Mouse (Mus musculus): ENCODE data around the gene Rbl1. TPM values are rescaled to one million over a fixed set of nuclear protein-coding genes. Genes with fewer than 3 reads are reported as not detected.
"Not testable (repeated sequence)": the region's sequence is repeated elsewhere in the genome, so short reads cannot be mapped to it uniquely, and the experiment has no call there.

Gene Rbl1
- 19.5 and 23.3 TPM in 2 replicates for polyA plus RNA-seq (2015; fragmentation: Nextera tagmentation; extraction: Ambion mirVana)

DNA sequence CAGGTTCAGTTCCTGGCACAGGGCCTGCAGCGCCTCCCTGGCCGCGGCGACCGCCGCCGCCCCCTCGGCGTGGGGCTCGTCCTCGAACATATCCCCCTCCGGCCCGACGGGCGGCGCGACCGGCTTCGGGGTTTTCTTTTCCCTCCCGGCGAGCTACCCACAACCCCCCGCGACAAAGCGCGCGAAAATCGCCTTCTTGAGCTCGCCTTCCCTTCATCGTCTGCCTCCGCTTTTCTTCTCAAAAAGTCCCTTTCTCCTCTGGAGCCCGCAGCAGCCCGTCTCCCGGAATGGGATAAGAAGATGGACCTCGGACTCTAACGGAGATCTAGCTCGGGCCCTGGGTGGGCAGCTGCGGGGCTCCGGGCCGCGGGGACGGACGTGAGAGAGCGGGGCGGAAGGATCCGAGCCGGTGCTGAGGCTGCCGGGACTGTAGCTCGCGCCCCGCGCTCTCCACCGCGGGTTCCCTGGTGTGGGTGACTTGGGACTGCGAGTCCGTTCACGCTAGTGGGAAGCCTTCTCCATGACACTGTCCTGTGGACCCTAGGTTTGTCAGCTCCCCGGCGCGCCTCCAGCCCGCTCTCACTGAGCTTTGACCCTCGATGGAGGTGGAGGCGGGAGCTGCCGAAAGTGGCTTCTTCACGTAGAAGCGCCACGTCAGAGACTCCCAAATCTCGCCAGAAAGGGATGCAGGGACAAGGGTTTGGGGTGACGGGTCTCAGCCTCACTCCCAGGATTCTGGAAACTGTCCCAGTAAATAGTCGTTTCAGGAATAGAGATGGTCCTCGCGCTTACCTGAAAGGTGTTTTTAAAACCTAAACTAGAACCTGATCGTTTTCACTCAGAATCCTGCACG, at the start of gene Rbl1:
Rbl1 (minus strand) TSS at position 169 of the 853 bp plus-strand sequence.
- no peaks in the 10 kb centered on the region for H3K27me3 ChIP-seq (replicated peaks)
- peak within 1 kb of the TSS; percentile 94 for H3K9ac ChIP-seq
- peaks cover 3% of the 10 kb centered on the region; the same call in 1 of the 2 replicates for H3K4me1 ChIP-seq (replicated peaks)
- WGBS = under 1% methylated on average over 73 of the region's 73 CpGs
- peak; percentile 93 for ATAC-seq
- H3K27ac ChIP-seq = peak within 1 kb of the TSS; percentile 98
- H3K9me3 ChIP-seq = no peaks in the 10 kb centered on the region
- peak within 1 kb of the TSS; percentile 81 for H3K4me3 ChIP-seq (replicated peaks)
- no peaks in the 10 kb centered on the region for H3K36me3 ChIP-seq
- peak within 1 kb of the TSS; percentile 74 for H3K4me2 ChIP-seq (replicated peaks)

DNA sequence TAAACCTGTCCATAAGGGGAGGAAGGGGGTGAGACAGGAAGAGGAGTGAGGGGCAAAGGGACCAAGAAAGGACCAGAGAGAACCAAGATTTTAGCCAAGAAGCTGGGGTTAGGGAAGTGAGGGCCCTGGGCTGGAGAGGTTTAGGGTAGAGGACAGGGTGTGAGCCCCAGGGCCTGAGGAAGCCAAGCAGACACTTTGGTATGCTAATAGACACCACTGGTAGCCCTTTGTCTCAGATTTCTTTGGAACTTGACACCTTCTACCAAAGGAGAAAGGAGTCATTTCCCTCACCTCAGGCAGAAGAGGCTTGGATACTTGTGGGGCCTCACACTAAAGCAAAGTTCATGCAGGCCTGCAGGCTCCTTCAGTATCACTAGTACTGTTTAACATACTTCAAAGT, 43.8 kb upstream of the Rbl1 start:
- H3K4me3 ChIP-seq (replicated peaks) = no peak overlapping the region
- H3K27me3 ChIP-seq (replicated peaks) = no peaks in the 10 kb centered on the region
- H3K4me1 ChIP-seq (replicated peaks) = no peaks in the 10 kb centered on the region
- no peaks in the 10 kb centered on the region for H3K9me3 ChIP-seq
- ATAC-seq = no peak
- H3K4me2 ChIP-seq (replicated peaks) = no peak overlapping the region
- no peak overlapping the region for H3K9ac ChIP-seq
- no peak overlapping the region for H3K27ac ChIP-seq
- H3K36me3 ChIP-seq = no peaks in the 10 kb centered on the region

DNA sequence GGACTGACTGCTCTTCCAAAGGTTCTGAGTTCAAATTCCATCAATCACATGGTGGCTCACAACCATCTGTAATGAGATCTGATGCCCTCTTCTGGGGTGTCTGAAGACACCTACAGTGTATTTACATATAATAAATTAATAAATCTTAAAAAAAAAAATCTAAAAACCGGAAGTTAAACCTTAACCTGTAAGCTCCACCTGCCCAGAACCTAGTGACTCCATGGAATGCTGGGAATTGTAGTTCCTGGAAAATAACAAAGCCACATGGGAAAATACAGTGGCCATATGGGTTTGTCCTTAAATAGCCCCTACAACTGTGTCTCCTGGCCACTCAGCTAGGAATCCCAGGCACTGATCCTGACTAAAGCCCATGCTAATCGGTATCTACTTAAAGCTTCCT, 41.3 kb upstream of the Rbl1 start:
- no peak overlapping the region for H3K9ac ChIP-seq
- WGBS = 68% methylated on average over 2 of the region's 2 CpGs
- no peaks in the 10 kb centered on the region for H3K27me3 ChIP-seq (replicated peaks)
- no peak overlapping the region for H3K4me3 ChIP-seq (replicated peaks)
- H3K4me1 ChIP-seq (replicated peaks) = no peaks in the 10 kb centered on the region
- H3K27ac ChIP-seq = no peak overlapping the region; the same call in 1 of the 2 replicates
- no peak overlapping the region for H3K4me2 ChIP-seq (replicated peaks)
- H3K9me3 ChIP-seq = no peaks in the 10 kb centered on the region
- no peaks in the 10 kb centered on the region for H3K36me3 ChIP-seq
- peak; percentile 21; the same call in 1 of the 2 replicates for ATAC-seq

DNA sequence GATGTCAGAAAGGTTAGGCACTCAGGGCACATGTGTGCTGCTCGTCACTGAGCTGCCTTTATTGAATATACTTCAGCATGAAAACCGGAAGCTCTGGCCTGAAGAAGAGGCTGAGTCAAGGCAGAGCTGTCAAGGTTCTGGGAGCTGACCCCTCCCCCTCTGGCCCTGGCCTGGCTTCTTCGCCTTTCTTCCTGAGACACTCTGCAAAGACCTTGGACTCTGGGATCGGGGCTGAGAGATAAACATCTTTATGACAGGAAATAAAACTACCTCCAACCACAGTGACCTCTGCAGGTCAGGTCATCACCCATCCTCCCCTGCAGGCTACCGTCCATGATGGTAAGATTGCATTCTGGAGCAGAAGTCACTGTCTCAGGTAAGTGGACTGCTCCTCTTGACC, 40.7 kb upstream of the Rbl1 start:
- Histone ChIP-seq H3K9me3 (no peaks in the 10 kb centered on the region), H3K36me3 (no peaks in the 10 kb centered on the region), H3K9ac (no peak overlapping the region), H3K27ac (peak overlapping the region; percentile 33; the same call in 1 of the 2 replicates), H3K4me1 (replicated peaks) (no peaks in the 10 kb centered on the region), H3K4me3 (replicated peaks) (no peak overlapping the region), H3K4me2 (replicated peaks) (no peak overlapping the region), H3K27me3 (replicated peaks) (no peaks in the 10 kb centered on the region)
- ATAC-seq = peak; percentile 90
- WGBS = 14% methylated on average over 5 of the region's 5 CpGs

DNA sequence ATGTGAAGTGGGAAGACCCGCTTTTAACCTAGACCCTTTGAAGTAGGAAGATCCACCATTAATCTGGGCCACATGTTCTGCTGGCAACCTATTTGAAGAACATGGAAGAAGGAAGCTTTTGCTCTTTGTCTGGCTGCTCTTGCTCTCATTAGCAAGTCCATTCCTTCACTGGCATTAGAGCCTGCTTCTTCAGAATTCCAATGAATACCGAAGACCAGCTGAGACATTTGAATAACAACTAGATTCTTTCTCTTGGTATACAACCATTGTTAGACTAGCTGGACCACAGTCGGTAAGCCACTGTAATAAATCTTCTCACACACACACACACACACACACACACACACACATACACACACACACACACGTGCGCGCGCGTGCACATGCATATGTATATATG, 31.6 kb upstream of the Rbl1 start:
- H3K4me3 ChIP-seq (replicated peaks) = no peak overlapping the region
- 85% methylated on average over 8 of the region's 8 CpGs for WGBS
- no peaks in the 10 kb centered on the region for H3K27me3 ChIP-seq (replicated peaks)
- no peak overlapping the region for H3K9ac ChIP-seq
- H3K27ac ChIP-seq = no peak overlapping the region
- H3K4me1 ChIP-seq (replicated peaks) = no peaks in the 10 kb centered on the region
- H3K36me3 ChIP-seq = no peaks in the 10 kb centered on the region
- ATAC-seq = no peak
- H3K4me2 ChIP-seq (replicated peaks) = no peak overlapping the region
- no peaks in the 10 kb centered on the region for H3K9me3 ChIP-seq

DNA sequence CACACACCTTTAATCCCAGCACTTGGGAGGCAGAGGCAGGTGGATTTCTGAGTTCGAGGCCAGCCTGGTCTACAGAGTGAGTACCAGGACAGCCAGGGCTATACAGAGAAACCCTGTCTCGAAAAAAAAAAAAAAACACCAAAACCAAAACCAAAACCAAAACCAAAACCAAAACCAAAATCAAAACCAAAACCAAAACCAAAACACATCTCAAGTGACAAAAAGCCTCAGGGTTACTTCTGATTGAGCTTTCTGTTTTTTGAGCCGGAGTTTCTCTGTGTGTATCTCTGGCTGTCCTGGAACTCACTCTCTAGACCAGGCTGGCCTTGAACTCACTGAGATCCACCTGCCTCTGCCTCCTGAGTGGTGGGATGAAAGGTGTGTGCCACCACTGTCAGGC, 17.6 kb upstream of the Rbl1 start:
- not testable (repeated sequence) for H3K9me3 ChIP-seq; H3K36me3 ChIP-seq; H3K9ac ChIP-seq; H3K4me2 ChIP-seq (replicated peaks); H3K4me1 ChIP-seq (replicated peaks); H3K27me3 ChIP-seq (replicated peaks); H3K27ac ChIP-seq; H3K4me3 ChIP-seq (replicated peaks); ATAC-seq
- WGBS = 87% methylated on average over 3 of the region's 3 CpGs

DNA sequence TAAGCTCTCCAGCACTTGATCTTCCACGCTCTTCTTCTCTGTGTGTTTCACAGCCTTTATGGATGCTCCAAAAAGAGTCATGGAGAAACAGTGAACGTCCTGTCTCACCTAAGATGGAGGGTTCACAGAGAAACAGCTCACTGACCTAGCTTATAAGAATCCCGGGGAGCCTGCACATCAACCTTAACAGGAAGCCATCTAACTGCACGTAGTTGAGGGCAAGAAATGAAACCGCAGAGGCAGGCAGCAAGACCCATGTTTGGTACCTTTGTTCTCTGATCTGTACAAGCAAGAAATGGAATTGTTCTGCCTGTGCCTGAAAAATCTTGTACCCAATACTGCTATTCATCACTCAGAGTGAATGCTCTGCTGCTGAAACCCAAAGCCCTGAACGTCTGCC, 15.8 kb upstream of the Rbl1 start:
- H3K9me3 ChIP-seq = no peaks in the 10 kb centered on the region
- H3K36me3 ChIP-seq = no peaks in the 10 kb centered on the region
- no peak for ATAC-seq
- no peaks in the 10 kb centered on the region for H3K4me1 ChIP-seq (replicated peaks)
- no peaks in the 10 kb centered on the region for H3K27me3 ChIP-seq (replicated peaks)
- 79% methylated on average over 6 of the region's 6 CpGs for WGBS
- H3K4me3 ChIP-seq (replicated peaks) = no peak overlapping the region
- H3K27ac ChIP-seq = no peak overlapping the region
- no peak overlapping the region for H3K9ac ChIP-seq
- H3K4me2 ChIP-seq (replicated peaks) = no peak overlapping the region

DNA sequence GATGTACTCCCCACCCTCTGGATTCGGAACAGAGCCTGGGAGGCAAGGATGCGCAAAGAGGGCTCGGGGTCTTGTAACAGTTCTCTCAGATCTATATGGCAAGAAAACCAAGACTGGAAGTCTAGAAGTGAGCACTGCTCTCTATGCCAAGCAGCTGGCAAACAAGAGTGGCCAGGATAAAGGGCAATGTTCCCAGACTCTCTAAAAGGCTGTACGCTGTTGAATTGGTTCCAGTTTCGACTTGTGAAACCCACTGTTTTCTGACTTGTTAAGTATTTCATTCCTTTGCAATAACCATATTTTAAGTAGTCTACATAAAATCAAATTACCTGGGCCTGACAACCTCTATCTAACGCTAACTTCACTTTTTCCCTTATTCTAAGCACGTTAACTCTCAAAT, 7.4 kb upstream of the Rbl1 start:
- no peaks in the 10 kb centered on the region for H3K4me1 ChIP-seq (replicated peaks)
- H3K27me3 ChIP-seq (replicated peaks) = no peaks in the 10 kb centered on the region
- H3K4me2 ChIP-seq (replicated peaks) = no peak overlapping the region
- H3K9ac ChIP-seq = no peak overlapping the region
- no peak overlapping the region for H3K27ac ChIP-seq
- WGBS = 95% methylated on average over 7 of the region's 7 CpGs
- H3K4me3 ChIP-seq (replicated peaks) = no peak overlapping the region
- H3K36me3 ChIP-seq = no peaks in the 10 kb centered on the region
- no peak for ATAC-seq
- no peaks in the 10 kb centered on the region for H3K9me3 ChIP-seq

DNA sequence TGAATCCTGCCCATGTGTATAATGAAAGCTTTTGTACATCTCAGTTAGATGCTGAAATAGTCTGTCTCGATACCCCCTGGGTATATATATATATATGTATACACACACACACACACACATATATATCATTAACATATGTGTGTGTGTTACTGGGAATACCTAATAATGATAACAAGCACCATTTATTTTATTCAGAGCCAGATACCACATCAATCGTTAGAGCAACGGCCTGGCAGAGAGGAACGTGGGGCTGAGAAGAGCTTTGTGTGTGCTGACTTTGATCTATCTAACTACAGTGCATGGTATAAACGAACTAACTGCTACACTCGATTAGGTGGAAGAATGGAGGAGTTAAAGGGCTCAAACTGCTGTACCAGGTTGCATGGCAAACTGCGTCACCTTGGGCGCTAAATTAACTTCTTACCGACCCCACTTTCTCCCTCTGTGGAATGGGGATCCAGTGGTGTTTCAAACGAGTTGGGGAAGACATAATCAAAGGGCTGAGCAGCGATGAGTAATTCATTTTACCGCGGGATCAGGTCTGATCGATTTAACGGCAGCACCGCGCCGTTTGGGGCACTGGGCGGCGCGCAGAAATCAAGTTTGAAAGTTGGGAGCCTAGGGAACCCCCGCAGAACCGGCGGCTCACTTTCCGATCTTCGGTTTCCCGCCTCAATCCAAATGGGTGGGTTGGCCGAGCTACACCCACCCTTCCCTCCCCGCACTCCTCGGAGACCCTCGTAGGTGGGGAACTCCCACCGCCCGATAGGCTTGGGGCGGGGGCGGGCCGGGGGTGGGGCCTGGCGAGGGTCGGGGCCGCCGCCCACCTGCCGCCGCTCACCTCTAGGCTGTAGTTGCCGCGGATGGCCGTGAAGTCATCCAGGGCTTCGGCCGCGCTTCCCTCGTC, 622 bp downstream of the Rbl1 start:
- Histone ChIP-seq H3K27ac (peak overlapping the region; percentile 98), H3K27me3 (replicated peaks) (no peaks in the 10 kb centered on the region), H3K36me3 (peaks cover 6% of the 10 kb centered on the region), H3K9me3 (no peaks in the 10 kb centered on the region), H3K4me1 (replicated peaks) (peaks cover 3% of the 10 kb centered on the region; the same call in 1 of the 2 replicates), H3K4me3 (replicated peaks) (peak overlapping the region; percentile 81), H3K4me2 (replicated peaks) (peak overlapping the region; percentile 74), H3K9ac (peak overlapping the region; percentile 94)
- 1% methylated on average over 49 of the region's 49 CpGs for WGBS
- peak; percentile 87 for ATAC-seq

DNA sequence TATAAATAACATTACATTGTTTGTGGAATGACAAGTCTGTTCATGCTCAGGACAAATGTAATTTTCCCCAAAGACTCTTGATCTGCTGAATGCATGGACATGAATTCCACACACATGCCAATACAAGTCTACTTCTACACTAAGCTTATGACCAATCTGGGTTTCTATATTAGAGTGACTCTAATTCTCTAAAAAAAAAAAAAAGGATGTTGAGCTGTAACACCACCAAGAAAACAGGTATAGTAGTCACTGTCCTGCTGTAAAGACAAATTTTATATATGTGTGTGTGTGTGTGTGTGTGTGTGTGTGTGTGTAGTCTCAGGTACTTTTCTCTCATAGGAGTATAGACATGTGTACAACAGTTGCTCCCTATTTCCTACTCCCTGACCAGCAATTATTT, 1.3 kb downstream of the Rbl1 start:
- H3K27me3 ChIP-seq (replicated peaks) = no peaks in the 10 kb centered on the region
- H3K36me3 ChIP-seq = peaks cover 9% of the 10 kb centered on the region
- H3K4me2 ChIP-seq (replicated peaks) = peak overlapping the region; percentile 74; the same call in 1 of the 2 replicates
- no peak overlapping the region for H3K4me3 ChIP-seq (replicated peaks)
- H3K4me1 ChIP-seq (replicated peaks) = peaks cover 3% of the 10 kb centered on the region; the same call in 1 of the 2 replicates
- no peak overlapping the region for H3K9ac ChIP-seq
- no peaks in the 10 kb centered on the region for H3K9me3 ChIP-seq
- ATAC-seq = no peak
- no peak overlapping the region for H3K27ac ChIP-seq

DNA sequence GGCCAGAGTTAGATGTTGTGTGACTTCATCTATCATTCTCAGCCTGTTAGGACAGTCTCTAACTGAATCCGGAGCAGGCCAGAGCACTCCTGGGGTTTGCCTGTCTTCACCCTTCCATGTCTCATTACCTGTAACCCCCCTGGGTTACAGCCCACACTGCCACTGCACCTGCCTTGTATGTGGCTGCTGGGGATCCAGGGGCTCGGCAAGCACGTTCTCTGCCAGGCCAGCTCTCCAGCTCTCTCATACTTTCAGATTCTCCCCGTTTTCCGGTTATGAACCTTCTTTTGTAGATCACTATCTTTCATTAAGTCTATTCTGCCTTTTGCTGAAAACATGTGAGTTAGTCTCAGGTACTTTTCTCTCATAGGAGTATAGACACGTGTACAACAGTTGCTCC, 2.0 kb downstream of the Rbl1 start:
- Histone ChIP-seq H3K4me3 (replicated peaks) (no peak overlapping the region), H3K9ac (no peak overlapping the region), H3K4me2 (replicated peaks) (no peak overlapping the region; the same call in 1 of the 2 replicates), H3K27ac (no peak overlapping the region), H3K4me1 (replicated peaks) (peaks cover 3% of the 10 kb centered on the region; the same call in 1 of the 2 replicates), H3K9me3 (no peaks in the 10 kb centered on the region), H3K36me3 (peaks cover 9% of the 10 kb centered on the region), H3K27me3 (replicated peaks) (no peaks in the 10 kb centered on the region)
- 78% methylated on average over 6 of the region's 6 CpGs for WGBS
- ATAC-seq = no peak

DNA sequence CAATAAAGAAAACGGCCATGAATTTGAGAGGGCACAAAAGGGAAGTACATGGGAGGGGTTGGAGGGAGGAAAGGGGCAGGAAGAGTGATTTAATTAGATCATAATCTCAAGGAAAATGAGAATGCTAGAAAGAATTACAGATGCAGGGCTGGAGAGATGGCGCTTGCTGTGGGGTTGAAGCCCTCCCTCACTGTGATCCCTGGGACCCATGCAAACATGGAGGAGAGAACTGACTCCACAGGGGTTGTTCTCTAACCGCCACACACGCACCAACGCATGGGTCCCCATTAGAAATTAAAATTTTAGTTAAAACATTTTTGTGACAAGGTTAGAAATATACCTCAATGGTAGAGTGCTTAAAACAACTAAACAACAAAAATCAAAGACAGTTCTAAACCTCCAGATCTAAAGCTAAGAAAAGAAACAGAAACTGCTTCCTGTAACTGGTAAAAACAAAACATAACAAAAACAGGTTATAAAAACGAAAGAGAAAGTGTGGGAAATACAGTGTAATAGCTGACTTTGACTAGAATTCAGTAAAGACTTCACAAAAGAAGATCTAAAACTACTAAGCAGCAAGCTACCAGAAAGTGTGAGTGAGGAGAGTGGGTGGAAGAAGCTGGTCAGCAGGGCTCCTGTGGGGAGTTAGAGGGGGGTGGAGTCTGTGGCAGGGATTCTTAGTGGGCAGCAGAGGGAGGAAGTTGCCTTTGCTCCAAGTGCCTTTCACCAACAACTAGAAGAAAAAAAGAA, 3.1 kb downstream of the Rbl1 start:
- H3K4me2 ChIP-seq (replicated peaks) = no peak overlapping the region
- no peak overlapping the region for H3K27ac ChIP-seq
- H3K4me3 ChIP-seq (replicated peaks) = no peak overlapping the region
- peaks cover 9% of the 10 kb centered on the region for H3K36me3 ChIP-seq
- H3K27me3 ChIP-seq (replicated peaks) = no peaks in the 10 kb centered on the region
- ATAC-seq = no peak
- no peak overlapping the region for H3K9ac ChIP-seq
- H3K4me1 ChIP-seq (replicated peaks) = peaks cover 3% of the 10 kb centered on the region; the same call in 1 of the 2 replicates
- 82% methylated on average over 6 of the region's 6 CpGs for WGBS
- no peaks in the 10 kb centered on the region for H3K9me3 ChIP-seq
